Mouse (Mus musculus) limb, embryonic 14.5 days (tissue): ENCODE measurements around the gene Npepl1. TPM values are rescaled to one million over a fixed set of nuclear protein-coding genes. Genes with fewer than 3 reads are reported as not detected.

Experiments
- ATAC-seq: fragments of 200-750 bp; cut with Nextera tagmentation; 2 replicates; pipeline ENCODE4 v1.8.0; 2017; ENCODE audit warnings: low read depth, moderate number of reproducible peaks, moderate TSS enrichment; ENCODE audit not compliant: low FRiP score
- DNase-seq: peaks from one replicate; pipeline ENCODE4 v3.0.0-alpha.2; 2015; ENCODE audit warnings: low spot score
- H3K27ac ChIP-seq: fragments of 300-500 bp; sonication (generic); replicated peaks from 2 replicates; pipeline ENCODE4 v1.5.1; 2014; ENCODE audit warnings: low read depth, mild to moderate bottlenecking, low read length, moderate library complexity, mixed read lengths
- H3K27me3 ChIP-seq: fragments of 300-500 bp; sonication (generic); 2 replicates; pipeline ENCODE4 v1.6.1; 2014; ENCODE audit warnings: low read length, mixed read lengths; ENCODE audit not compliant: control insufficient read depth, insufficient read depth
- H3K36me3 ChIP-seq: fragments of 300-500 bp; sonication (generic); 2 replicates; pipeline ENCODE4 v1.6.1; 2014; ENCODE audit warnings: mild to moderate bottlenecking, low read length, moderate library complexity, mixed read lengths; ENCODE audit not compliant: control insufficient read depth, insufficient read depth
- H3K4me1 ChIP-seq: fragments of 300-500 bp; sonication (generic); 2 replicates; pipeline ENCODE4 v1.6.1; 2014; ENCODE audit warnings: antibody characterized with exemption, low read length, mixed read lengths; ENCODE audit not compliant: control insufficient read depth, insufficient read depth
- H3K4me2 ChIP-seq: fragments of 300-500 bp; sonication (generic); replicated peaks from 2 replicates; pipeline ENCODE4 v1.6.1; 2014; ENCODE audit warnings: low read depth, mild to moderate bottlenecking, low read length, moderate library complexity; ENCODE audit not compliant: severe bottlenecking
- H3K4me3 ChIP-seq: fragments of 300-500 bp; sonication (generic); replicated peaks from 2 replicates; pipeline ENCODE4 v1.5.1; 2014; ENCODE audit warnings: low read length
- H3K9ac ChIP-seq: fragments of 300-500 bp; sonication (generic); 2 replicates; pipeline ENCODE4 v1.6.1; 2014; ENCODE audit warnings: mild to moderate bottlenecking, low read depth, low read length, moderate library complexity; ENCODE audit not compliant: severe bottlenecking
- H3K9me3 ChIP-seq: fragments of 300-500 bp; sonication (generic); 2 replicates; pipeline ENCODE4 v1.6.1; 2016; ENCODE audit warnings: low read length; ENCODE audit not compliant: control insufficient read depth
- POLR2A ChIP-seq: fragments of 200-500 bp; IDR thresholded peaks from 2 replicates; pipeline ENCODE4 v1.8.0; 2012; ENCODE audit warnings: inconsistent platforms, mild to moderate bottlenecking, moderate library complexity, borderline replicate concordance; ENCODE audit not compliant: insufficient read depth, insufficient read length; ENCODE audit errors: extremely low read depth
- WGBS: fragments of 180-500 bp; shearing (Covaris S2); extraction: QIAGEN DNeasy Blood & Tissue Kit; methylation state at CpG from one replicate; pipeline ENCODE4 v1.1.7; 2014; 5-methylcytosine and 5-hydroxymethylcytosine counted together
- polyA plus RNA-seq, 2 experiments: library from polyadenylated mRNA; depleted of rRNA in 1 of 2; stranded (reverse) in 1 of 2; unstranded in 1 of 2; fragments of >200 nt; fragmentation: Nextera tagmentation in 1 of 2; extraction: Ambion mirVana in 1 of 2; gene quantifications; 2 replicates each; pipeline versions ENCODE4 v1.2.1 to v1.2.3; 2012 to 2014

The Npepl1 gene
- polyA plus RNA-seq, 2 experiments, result 72.4 to 136 TPM

GRCm38 (mm10) chr2:174069532-174070049, 40.6 kb upstream of the Npepl1 start:
- H3K27ac ChIP-seq, result no peak overlapping the region
- 80% methylated on average over 3 of the region's 3 CpGs for WGBS
- H3K9me3 ChIP-seq, result no peaks in the 10 kb centered on the region
- no peaks in the 10 kb centered on the region for H3K36me3 ChIP-seq
- H3K4me1 ChIP-seq, result peaks cover 20% of the 10 kb centered on the region
- no peaks in the 10 kb centered on the region for H3K27me3 ChIP-seq
- no peak for TF ChIP-seq POLR2A
- no peak overlapping the region for H3K9ac ChIP-seq
- H3K4me2 ChIP-seq, result no peak overlapping the region
- DNase-seq (no peak), ATAC-seq (no peak)
- no peak overlapping the region for H3K4me3 ChIP-seq

GRCm38 (mm10) chr2:174071406-174071805, 38.7 kb upstream of the Npepl1 start:
- no peak overlapping the region for H3K27ac ChIP-seq
- H3K9ac ChIP-seq, result no peak overlapping the region
- no peaks in the 10 kb centered on the region for H3K27me3 ChIP-seq
- H3K9me3 ChIP-seq, result no peaks in the 10 kb centered on the region
- WGBS, result 75% methylated on average over 5 of the region's 5 CpGs
- TF ChIP-seq POLR2A, result no peak
- H3K4me3 ChIP-seq, result no peak overlapping the region
- ATAC-seq (no peak), DNase-seq (no peak)
- H3K4me2 ChIP-seq, result no peak overlapping the region
- no peaks in the 10 kb centered on the region for H3K36me3 ChIP-seq
- H3K4me1 ChIP-seq, result peaks cover 30% of the 10 kb centered on the region

DNA sequence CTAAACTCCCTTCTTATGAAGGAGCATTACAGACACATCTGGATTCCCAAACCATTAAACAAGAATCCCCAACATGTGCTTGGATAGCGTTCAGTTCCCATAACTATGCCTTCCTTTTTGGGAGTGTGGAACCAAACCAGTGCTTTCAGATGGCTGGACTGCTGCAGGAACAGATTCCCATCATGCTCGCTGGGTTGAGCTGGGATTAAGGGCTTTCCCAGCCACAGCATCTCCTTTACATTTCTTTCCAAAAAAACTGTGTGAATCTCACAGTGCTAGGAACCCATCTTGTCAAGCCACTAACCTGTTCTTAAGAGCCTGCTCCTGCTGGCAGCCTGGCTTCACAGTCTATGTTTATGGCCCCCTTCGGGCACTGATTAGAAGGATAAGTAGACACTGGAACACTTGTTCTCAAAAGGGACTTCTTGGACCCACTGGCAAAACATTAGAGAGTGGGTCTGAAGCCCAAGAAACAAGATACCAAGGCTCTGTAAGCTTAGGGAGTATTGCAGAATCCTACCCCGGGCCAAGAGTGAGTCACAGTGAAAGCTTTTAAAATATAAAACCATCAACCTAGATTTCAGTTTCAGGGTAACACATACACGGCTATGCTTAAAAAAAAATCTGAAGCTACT, 36.9 kb upstream of the Npepl1 start:
- peak overlapping the region; percentile 98 for H3K27ac ChIP-seq
- no peak overlapping the region for H3K9ac ChIP-seq
- peak; percentile 75 for DNase-seq
- no peaks in the 10 kb centered on the region for H3K27me3 ChIP-seq
- TF ChIP-seq POLR2A, result no peak
- WGBS, result 34% methylated on average over 5 of the region's 5 CpGs
- no peak overlapping the region for H3K4me2 ChIP-seq
- H3K36me3 ChIP-seq, result no peaks in the 10 kb centered on the region
- H3K4me3 ChIP-seq, result no peak overlapping the region
- H3K9me3 ChIP-seq, result no peaks in the 10 kb centered on the region
- H3K4me1 ChIP-seq, result peaks cover 30% of the 10 kb centered on the region
- peak; percentile 20 for ATAC-seq

- Histone ChIP-seq H3K9ac (peak overlapping the region; percentile 49), H3K36me3 (no peaks in the 10 kb centered on the region), H3K27me3 (no peaks in the 10 kb centered on the region), H3K9me3 (no peaks in the 10 kb centered on the region), H3K4me2 (peak overlapping the region; percentile 79), H3K27ac (peak overlapping the region; percentile 98), H3K4me1 (peaks cover 30% of the 10 kb centered on the region), H3K4me3 (peak overlapping the region; percentile 70)
- DNase-seq, result no peak
- TF ChIP-seq POLR2A, result no peak
- 2% methylated on average over 7 of the region's 13 CpGs for WGBS
- ATAC-seq, result no peak
Observed at GRCm38 (mm10) chr2:174074621-174075020, 35.5 kb upstream of the Npepl1 start.

GRCm38 (mm10) chr2:174075072-174075570, 35.0 kb upstream of the Npepl1 start:
- ATAC-seq, result no peak
- TF ChIP-seq POLR2A, result no peak
- DNase-seq, result no peak

More at GRCm38 (mm10) chr2:174075072-174075570, 35.0 kb upstream of the Npepl1 start:
- peak overlapping the region; percentile 70 for H3K4me3 ChIP-seq
- WGBS, result 1% methylated on average over 21 of the region's 22 CpGs
- no peaks in the 10 kb centered on the region for H3K27me3 ChIP-seq
- no peaks in the 10 kb centered on the region for H3K36me3 ChIP-seq
- peak overlapping the region; percentile 79 for H3K4me2 ChIP-seq
- H3K9ac ChIP-seq, result peak overlapping the region; percentile 49
- no peaks in the 10 kb centered on the region for H3K9me3 ChIP-seq
- H3K27ac ChIP-seq, result peak overlapping the region; percentile 98
- H3K4me1 ChIP-seq, result peaks cover 30% of the 10 kb centered on the region
